Mouse (Mus musculus) MEL (cell line): ENCODE results near the gene Socs1.

Experiments used
- CHD2 ChIP-seq: IDR thresholded peaks from 2 replicates; pipeline ENCODE4 v1.6.1; 2011; ENCODE audit warnings: low read length, improper control_type of control experiment
- CTCF ChIP-seq, 3 experiments: IDR thresholded peaks in 2 of 3; conservative IDR thresholded peaks in 1 of 3; 2 replicates each; pipeline ENCODE4 v1.5.1; 2011 to 2012; ENCODE audit warnings: low read length in 3 of 3, low read depth in 2 of 3, mild to moderate bottlenecking in 2 of 3, improper control_type of control experiment in 1 of 3, inconsistent platforms in 1 of 3, mixed read lengths in 1 of 3, moderate library complexity in 1 of 3; ENCODE audit not compliant: control insufficient read depth in 1 of 3, insufficient read depth in 1 of 3, poor library complexity in 1 of 3, severe bottlenecking in 1 of 3
- NRF1 ChIP-seq: IDR thresholded peaks from 2 replicates; pipeline ENCODE4 v1.6.1; 2014; ENCODE audit warnings: low read depth, mild to moderate bottlenecking, inconsistent platforms, low read length, improper control_type of control experiment, moderate library complexity; ENCODE audit not compliant: poor library complexity, insufficient read depth, severe bottlenecking
- POLR2A ChIP-seq, 2 experiments: IDR thresholded peaks; 2 replicates each; pipeline ENCODE4 v1.6.1; 2011 to 2012; ENCODE audit warnings: low read length in 2 of 2, mild to moderate bottlenecking in 2 of 2, control low read depth in 1 of 2, improper control_type of control experiment in 1 of 2, low read depth in 1 of 2, moderate library complexity in 1 of 2; ENCODE audit not compliant: control insufficient read depth in 1 of 2, insufficient read depth in 1 of 2, poor library complexity in 1 of 2

DNA sequence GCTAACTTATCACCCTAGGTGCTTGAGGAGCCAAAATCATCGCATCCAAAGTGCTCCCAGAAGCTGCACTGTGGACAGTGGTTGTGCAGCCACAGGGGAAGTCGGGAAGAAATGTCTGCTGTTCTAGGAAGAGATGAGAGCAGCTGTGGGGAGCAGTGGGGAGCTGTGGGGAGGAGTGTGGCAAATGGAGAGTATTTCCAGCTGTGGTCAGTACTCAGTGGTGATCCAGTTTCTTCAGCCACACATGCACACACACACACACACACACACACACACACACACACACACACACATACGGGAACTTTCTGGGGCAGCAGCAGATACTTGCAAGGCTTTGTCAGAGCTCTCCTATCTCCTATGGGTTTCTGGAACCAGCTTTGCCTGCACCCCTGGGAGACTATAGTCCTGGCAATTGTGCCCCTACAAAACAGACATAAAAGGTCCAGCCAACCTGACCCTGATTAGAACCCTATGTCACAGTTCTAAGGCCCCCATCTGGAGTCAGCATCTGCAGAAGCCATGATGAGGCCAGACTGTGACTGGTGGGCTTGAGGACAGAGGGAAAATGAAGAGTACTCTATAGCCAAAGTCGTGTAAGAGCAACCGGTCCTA lies 22.7 kb downstream of the Socs1 start:
- no peak for TF ChIP-seq CHD2
- TF ChIP-seq CTCF (IDR thresholded peaks at IDR 0.05 in 2 of 3, conservative IDR thresholded peaks at IDR 0.05 in 1 of 3; ENCODE audit: control insufficient read depth in 1 of 3, insufficient read depth in 1 of 3, low read depth in 2 of 3, low read length in 3 of 3, poor library complexity in 1 of 3, severe bottlenecking in 1 of 3), result no peak
- TF ChIP-seq POLR2A (IDR thresholded peaks at IDR 0.05; ENCODE audit: control insufficient read depth in 1 of 2, insufficient read depth in 1 of 2, low read depth in 1 of 2, low read length in 2 of 2, poor library complexity in 1 of 2), result no peak
- TF ChIP-seq NRF1, result no peak
